Mouse (Mus musculus) MEL (cell line): Measurements from ENCODE around the gene Efcab14.

Source experiments
- CTCF ChIP-seq, 3 experiments: IDR thresholded peaks in 2 of 3; conservative IDR thresholded peaks in 1 of 3; 2 replicates each; pipeline ENCODE4 v1.5.1; 2011 to 2012; ENCODE audit warnings: low read length in 3 of 3, low read depth in 2 of 3, mild to moderate bottlenecking in 2 of 3, improper control_type of control experiment in 1 of 3, inconsistent platforms in 1 of 3, mixed read lengths in 1 of 3, moderate library complexity in 1 of 3; ENCODE audit not compliant: control insufficient read depth in 1 of 3, insufficient read depth in 1 of 3, poor library complexity in 1 of 3, severe bottlenecking in 1 of 3
- E2F4 ChIP-seq: IDR thresholded peaks from 2 replicates; pipeline ENCODE4 v1.6.1; 2011; ENCODE audit warnings: low read depth, low read length, improper control_type of control experiment, borderline replicate concordance
- EP300 ChIP-seq, 2 experiments: IDR thresholded peaks; 2 replicates each; pipeline ENCODE4 v1.6.1; 2011; ENCODE audit warnings: improper control_type of control experiment in 2 of 2, low read length in 2 of 2, low read depth in 1 of 2, mild to moderate bottlenecking in 1 of 2
- JUND ChIP-seq: IDR thresholded peaks from 2 replicates; pipeline ENCODE4 v1.6.1; 2011; ENCODE audit warnings: low read depth, mild to moderate bottlenecking, improper control_type of control experiment, low read length
- MEF2A ChIP-seq: IDR thresholded peaks from 2 replicates; pipeline ENCODE4 v1.6.1; 2014; ENCODE audit warnings: low read depth, mild to moderate bottlenecking, inconsistent platforms, low read length, improper control_type of control experiment; ENCODE audit not compliant: poor library complexity, insufficient replicate concordance, severe bottlenecking; ENCODE audit errors: extremely low read depth
- SIN3A ChIP-seq: IDR thresholded peaks from 2 replicates; pipeline ENCODE4 v1.6.1; 2012; ENCODE audit warnings: low read length, improper control_type of control experiment, inconsistent platforms
- ZMIZ1 ChIP-seq: IDR thresholded peaks from 2 replicates; pipeline ENCODE4 v1.6.1; 2012; ENCODE audit warnings: low read depth, mild to moderate bottlenecking, inconsistent platforms, low read length, improper control_type of control experiment, moderate library complexity

DNA sequence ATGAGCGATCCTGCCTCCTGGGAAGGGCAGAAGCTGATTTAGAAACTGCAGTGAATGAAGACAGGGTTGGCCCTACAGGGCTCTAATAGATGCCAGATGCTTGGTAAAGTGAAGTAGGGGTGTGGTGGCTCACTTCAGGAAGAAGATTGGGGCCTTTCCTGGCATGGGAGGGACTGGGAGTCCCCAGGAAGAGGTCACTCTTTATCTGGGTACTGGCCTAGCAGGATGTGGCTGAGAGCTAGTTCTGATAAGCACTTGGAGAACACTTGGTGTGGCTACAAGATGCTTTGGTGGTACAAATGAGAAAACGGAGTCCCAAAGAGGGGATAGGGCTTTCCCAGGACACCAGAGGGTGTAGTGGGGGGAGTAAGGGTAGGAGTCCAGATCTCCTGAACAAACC, 86.6 kb downstream of the Efcab14 start:
- no peak for TF ChIP-seq E2F4
- no peak for TF ChIP-seq CTCF (IDR thresholded peaks at IDR 0.05 in 2 of 3, conservative IDR thresholded peaks at IDR 0.05 in 1 of 3; ENCODE audit: control insufficient read depth in 1 of 3, insufficient read depth in 1 of 3, low read depth in 2 of 3, low read length in 3 of 3, poor library complexity in 1 of 3, severe bottlenecking in 1 of 3)
- TF ChIP-seq SIN3A, result no peak
- peak; percentile 83 to 85 for TF ChIP-seq EP300 (IDR thresholded peaks at IDR 0.05; ENCODE audit: low read depth in 1 of 2, low read length in 2 of 2)
- no peak for TF ChIP-seq MEF2A
- TF ChIP-seq ZMIZ1, result no peak
- TF ChIP-seq JUND, result no peak
